Mouse (Mus musculus): ENCODE data around the gene Mlip.
"Not testable (repeated sequence)": the region's sequence is repeated elsewhere in the genome, so short reads cannot be mapped to it uniquely, and the experiment has no call there.

The Mlip gene

GRCm38 (mm10) chr9:77352432-77353175, at the start of gene Mlip:
TSS of gene Mlip (minus strand) at chr9:77352969.
- DNase-seq (ENCODE audit: low read depth, low spot score), result no peak

- DNase-seq (ENCODE audit: low read depth, low spot score), result no peak
These were observed 47.0 kb upstream of the Mlip start for GRCm38 (mm10) chr9:77399801-77400200.

GRCm38 (mm10) chr9:77398856-77399631, 46.3 kb upstream of the Mlip start:
- DNase-seq (ENCODE audit: low read depth, low spot score), result no peak

- DNase-seq (ENCODE audit: low read depth, low spot score), result no peak
These were observed 44.3 kb upstream of the Mlip start for GRCm38 (mm10) chr9:77397027-77397426.

GRCm38 (mm10) chr9:77391248-77391647, 38.5 kb upstream of the Mlip start:
- DNase-seq (ENCODE audit: low read depth, low spot score), result no peak

GRCm38 (mm10) chr9:77388956-77389355, 36.2 kb upstream of the Mlip start:
- no peak for DNase-seq (ENCODE audit: low read depth, low spot score)

- DNase-seq (ENCODE audit: low read depth, low spot score), result peak; percentile 15
These were observed 34.0 kb upstream of the Mlip start for GRCm38 (mm10) chr9:77386751-77387150.

GRCm38 (mm10) chr9:77385611-77386010, 32.8 kb upstream of the Mlip start:
- DNase-seq (ENCODE audit: low read depth, low spot score), result no peak

GRCm38 (mm10) chr9:77384651-77385050, 31.9 kb upstream of the Mlip start:
- DNase-seq (ENCODE audit: low read depth, low spot score), result no peak

- no peak for DNase-seq (ENCODE audit: low read depth, low spot score)
These were observed 31.2 kb upstream of the Mlip start for GRCm38 (mm10) chr9:77383951-77384350.

- DNase-seq (ENCODE audit: low read depth, low spot score), result no peak
These were observed 29.7 kb upstream of the Mlip start for GRCm38 (mm10) chr9:77382514-77382913.

GRCm38 (mm10) chr9:77381565-77381964, 28.8 kb upstream of the Mlip start:
- peak; percentile 57 for DNase-seq (ENCODE audit: low read depth, low spot score)

GRCm38 (mm10) chr9:77379625-77380024, 26.9 kb upstream of the Mlip start:
- peak; percentile 70 for DNase-seq (ENCODE audit: low read depth, low spot score)

GRCm38 (mm10) chr9:77377696-77378095, 24.9 kb upstream of the Mlip start:
- DNase-seq (ENCODE audit: low read depth, low spot score), result no peak

GRCm38 (mm10) chr9:77377082-77377481, 24.3 kb upstream of the Mlip start:
- DNase-seq (ENCODE audit: low read depth, low spot score), result peak; percentile 42

GRCm38 (mm10) chr9:77376561-77376960, 23.8 kb upstream of the Mlip start:
- DNase-seq (ENCODE audit: low read depth, low spot score), result no peak

- no peak for DNase-seq (ENCODE audit: low read depth, low spot score)
These were observed 17.9 kb upstream of the Mlip start for GRCm38 (mm10) chr9:77370706-77371105.

- no peak for DNase-seq (ENCODE audit: low read depth, low spot score)
These were observed 16.5 kb upstream of the Mlip start for GRCm38 (mm10) chr9:77369262-77369661.

- not testable (repeated sequence) for DNase-seq (ENCODE audit: low read depth, low spot score)
These were observed 11.9 kb upstream of the Mlip start for GRCm38 (mm10) chr9:77364681-77365080.

- DNase-seq (ENCODE audit: low read depth, low spot score), result no peak
These were observed 10.1 kb upstream of the Mlip start for GRCm38 (mm10) chr9:77362906-77363305.

GRCm38 (mm10) chr9:77360654-77361053, 7.9 kb upstream of the Mlip start:
- DNase-seq (ENCODE audit: low read depth, low spot score), result no peak

- DNase-seq (ENCODE audit: low read depth, low spot score), result no peak
These were observed 6.7 kb upstream of the Mlip start for GRCm38 (mm10) chr9:77359278-77359973.
